Mouse (Mus musculus): ENCODE data around the gene Ppp2r3a.

The Ppp2r3a gene

GRCm38 (mm10) chr9:101251644-101252337, at the start of gene Ppp2r3a:
Gene Ppp2r3a (minus strand): TSS chr9:101251795.
- DNase-seq (ENCODE audit: low spot score): peak; percentile 90

GRCm38 (mm10) chr9:101300441-101300935, 48.9 kb upstream of the Ppp2r3a start:
- no peak for DNase-seq (ENCODE audit: low spot score)

GRCm38 (mm10) chr9:101291676-101292660, 40.4 kb upstream of the Ppp2r3a start:
- DNase-seq (ENCODE audit: low spot score): no peak

GRCm38 (mm10) chr9:101290876-101291275, 39.3 kb upstream of the Ppp2r3a start:
- no peak for DNase-seq (ENCODE audit: low spot score)

GRCm38 (mm10) chr9:101289750-101290149, 38.2 kb upstream of the Ppp2r3a start:
- DNase-seq (ENCODE audit: low spot score): no peak

DNA sequence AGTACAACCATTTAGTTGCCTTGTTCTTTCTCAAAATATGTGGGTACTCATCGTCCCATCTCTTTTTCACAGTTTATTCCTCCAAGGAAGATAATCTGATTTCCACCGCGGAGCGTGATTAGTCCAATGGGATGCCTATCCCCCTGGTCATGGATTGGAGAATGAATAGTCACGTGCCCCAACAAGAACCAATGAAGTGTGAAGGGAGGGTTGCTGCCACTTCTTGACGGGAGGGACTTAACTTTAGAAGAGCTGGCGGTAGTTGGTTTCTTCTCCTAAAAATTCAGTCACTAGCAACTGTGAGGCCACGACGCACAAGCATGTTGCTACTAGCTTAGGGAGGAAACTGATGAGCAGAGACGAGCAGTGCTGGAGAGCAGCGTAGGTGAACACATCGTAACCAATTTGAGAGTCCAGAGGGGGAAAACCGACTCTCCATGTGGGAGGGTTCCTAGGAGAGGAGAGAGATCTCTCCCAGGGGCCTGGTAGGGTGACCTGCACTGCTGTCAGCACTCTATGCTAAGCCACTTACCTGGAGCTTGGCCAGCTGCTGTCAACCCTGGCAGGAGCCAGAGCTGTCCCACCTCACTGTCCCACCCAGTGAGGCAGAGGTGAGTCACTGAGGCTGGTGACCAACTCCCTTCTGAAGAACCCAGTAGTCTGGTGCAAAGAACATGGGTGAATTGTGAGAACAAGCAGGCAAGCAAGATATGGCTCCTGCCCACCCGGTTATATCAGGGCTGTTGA, 37.5 kb upstream of the Ppp2r3a start:
- DNase-seq (ENCODE audit: low spot score): no peak

GRCm38 (mm10) chr9:101286766-101287165, 35.2 kb upstream of the Ppp2r3a start:
- no peak for DNase-seq (ENCODE audit: low spot score)

DNA sequence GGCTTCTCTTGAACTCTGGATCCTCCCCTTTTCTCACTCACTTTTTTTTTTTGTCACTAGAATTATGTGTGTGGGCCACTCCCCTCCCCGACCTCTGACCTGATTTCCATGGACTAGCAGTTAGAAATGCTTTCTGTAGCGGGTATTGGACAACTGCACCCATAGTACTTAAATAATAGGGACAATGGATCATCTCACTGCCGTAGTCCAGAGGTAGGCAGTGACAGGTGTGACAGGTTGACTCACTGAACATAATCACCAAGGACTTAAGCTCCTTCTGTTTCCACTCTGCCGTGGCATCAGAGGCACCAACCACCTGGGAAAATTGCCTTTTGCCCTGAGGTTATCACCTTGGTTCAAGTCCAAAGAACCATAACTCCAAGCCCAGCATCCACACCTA, 32.5 kb upstream of the Ppp2r3a start:
- DNase-seq (ENCODE audit: low spot score): no peak

- DNase-seq (ENCODE audit: low spot score): no peak
Measured at GRCm38 (mm10) chr9:101282651-101283050, 31.1 kb upstream of the Ppp2r3a start.

- no peak for DNase-seq (ENCODE audit: low spot score)
Measured at GRCm38 (mm10) chr9:101281906-101282305, 30.3 kb upstream of the Ppp2r3a start.

- DNase-seq (ENCODE audit: low spot score): no peak
Measured at GRCm38 (mm10) chr9:101281326-101281725, 29.7 kb upstream of the Ppp2r3a start.

GRCm38 (mm10) chr9:101280867-101281266, 29.3 kb upstream of the Ppp2r3a start:
- DNase-seq (ENCODE audit: low spot score): no peak

GRCm38 (mm10) chr9:101280211-101280610, 28.6 kb upstream of the Ppp2r3a start:
- peak; percentile 53 for DNase-seq (ENCODE audit: low spot score)

DNA sequence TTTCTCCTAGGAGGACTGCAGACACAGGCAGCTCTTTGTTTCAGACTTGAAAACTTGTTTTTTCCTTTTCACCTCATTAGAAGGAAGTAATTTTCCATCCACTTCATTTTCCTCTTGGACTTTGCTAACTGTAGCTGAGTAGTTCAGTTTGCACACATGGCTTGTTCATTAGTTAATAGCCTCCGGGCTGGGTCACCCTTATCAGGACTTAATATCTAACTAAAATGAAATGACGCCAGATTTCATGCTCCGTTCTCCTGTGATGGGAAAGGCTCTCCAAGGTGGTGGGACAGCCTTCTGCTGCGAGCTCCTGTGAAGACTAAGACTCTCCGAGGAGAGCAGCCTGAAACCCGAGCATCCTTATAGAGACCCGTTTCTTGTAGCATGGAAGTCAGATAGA, 21.1 kb upstream of the Ppp2r3a start:
- no peak for DNase-seq (ENCODE audit: low spot score)

GRCm38 (mm10) chr9:101270020-101270419, 18.4 kb upstream of the Ppp2r3a start:
- no peak for DNase-seq (ENCODE audit: low spot score)

DNA sequence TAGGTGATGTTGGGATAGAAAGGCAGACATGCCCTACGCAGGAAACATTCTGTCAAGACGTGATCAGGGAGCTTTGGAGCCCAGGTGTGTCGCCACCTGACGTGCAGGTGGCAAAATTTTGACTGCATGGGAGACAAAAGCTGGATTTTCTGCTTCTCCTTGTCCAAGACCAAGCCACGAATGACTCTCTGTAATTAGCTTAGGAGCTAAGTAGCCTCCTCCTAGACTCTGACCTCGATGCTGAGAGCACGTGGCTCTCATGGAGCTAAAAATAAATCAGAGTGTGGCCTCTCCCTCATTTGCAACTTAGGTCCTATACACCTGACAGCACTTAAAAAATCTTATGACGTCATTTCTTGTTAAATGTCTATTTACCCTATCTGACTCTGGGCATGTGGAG, 14.4 kb upstream of the Ppp2r3a start:
- no peak for DNase-seq (ENCODE audit: low spot score)

DNA sequence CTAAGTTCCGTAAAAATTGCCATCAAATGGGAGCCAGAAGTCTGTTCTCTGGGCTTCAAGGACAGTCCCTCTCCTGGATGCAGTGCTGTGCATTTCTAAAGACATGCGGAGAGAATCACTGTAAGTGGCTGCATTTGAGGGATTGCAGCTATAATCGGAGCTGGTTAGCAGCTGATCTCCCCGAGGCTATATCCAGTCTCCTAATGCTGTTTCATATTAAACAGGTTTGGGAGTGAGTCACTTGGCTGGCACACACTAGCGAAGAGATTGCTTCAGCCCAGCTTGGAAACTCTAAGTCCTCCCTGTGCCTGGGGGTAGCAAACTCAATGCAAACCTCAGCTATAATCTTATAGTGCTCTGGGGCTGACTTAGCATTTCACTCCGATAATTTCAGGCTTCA, 14.0 kb upstream of the Ppp2r3a start:
- no peak for DNase-seq (ENCODE audit: low spot score)

DNA sequence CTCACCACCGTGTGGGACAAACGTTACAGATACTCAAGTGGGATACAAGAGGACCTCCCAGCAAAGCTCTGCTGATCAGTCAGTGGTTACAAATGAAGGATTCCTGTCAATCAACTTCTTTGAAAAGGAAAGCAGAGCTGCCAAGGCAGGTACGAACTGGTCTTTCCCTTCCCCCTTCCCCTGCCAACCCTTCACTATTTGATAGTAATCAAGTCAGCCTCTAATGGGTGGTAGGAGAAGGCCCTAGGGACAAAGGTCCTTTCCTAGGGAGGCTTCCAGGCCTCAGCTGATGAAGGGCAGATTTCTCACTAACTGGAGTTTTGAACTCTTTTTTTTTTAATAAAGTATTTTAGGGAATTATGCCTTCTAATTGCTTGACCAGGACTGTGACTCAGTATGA, 11.2 kb upstream of the Ppp2r3a start:
- no peak for DNase-seq (ENCODE audit: low spot score)

GRCm38 (mm10) chr9:101261989-101262571, 10.5 kb upstream of the Ppp2r3a start:
- no peak for DNase-seq (ENCODE audit: low spot score)

DNA sequence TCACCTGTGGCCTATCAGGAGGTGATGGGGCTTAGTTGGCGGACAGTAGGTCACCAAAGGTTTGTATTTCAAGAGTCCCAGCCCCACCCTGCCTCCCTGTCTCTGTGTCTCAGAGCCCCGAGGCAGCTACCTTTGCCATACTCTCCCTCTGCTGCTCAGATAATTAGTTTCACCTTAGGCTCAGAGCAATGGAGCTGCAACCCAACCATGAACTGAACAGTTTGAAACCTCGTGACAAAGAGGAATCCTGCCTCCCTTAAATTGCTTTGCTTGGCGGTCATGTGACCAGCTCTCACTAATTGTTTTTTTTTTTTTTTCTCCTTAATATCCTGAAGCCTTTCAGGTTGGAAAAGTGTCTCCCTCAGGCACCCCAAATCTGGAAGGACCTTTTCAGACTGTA, 9.8 kb upstream of the Ppp2r3a start:
- no peak for DNase-seq (ENCODE audit: low spot score)

DNA sequence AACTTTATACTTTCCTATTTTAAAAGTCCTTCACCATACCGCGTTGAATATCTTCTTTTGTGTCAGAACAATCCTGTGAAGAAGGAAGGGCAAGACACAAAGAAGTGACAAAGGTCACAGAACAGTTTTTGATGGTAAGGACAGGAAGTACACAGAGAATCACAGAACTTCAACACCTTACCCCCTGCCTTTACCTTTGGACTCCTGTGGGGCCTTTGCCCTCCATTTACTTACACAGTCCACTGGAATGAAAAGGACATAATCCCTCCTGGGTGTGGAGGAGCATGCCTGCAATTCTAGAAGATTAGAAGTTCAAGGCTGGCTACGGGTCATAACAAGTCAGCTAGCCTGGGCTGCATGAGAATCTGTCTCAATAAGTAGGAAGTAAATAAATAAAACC, 1.5 kb upstream of the Ppp2r3a start:
- no peak for DNase-seq (ENCODE audit: low spot score)

DNA sequence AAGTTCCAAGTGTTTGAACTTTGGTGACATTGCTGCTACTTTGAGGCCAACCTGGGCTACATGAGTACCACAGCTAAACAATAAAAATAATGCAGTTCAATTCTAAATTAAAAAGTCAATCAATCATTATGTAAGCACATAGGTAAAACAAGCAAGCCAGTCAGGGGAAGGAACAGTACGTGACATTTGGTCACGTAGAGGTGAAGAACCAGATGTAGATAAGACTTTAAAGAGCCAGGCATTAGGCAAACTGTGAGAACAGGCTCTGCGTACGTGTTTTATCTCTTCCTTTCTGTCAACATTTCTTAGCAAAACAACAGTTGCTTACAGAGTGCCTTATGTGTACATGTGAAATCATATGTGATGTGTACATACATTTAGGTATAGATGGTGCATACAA, 946 bp upstream of the Ppp2r3a start:
- no peak for DNase-seq (ENCODE audit: low spot score)
